Mouse (Mus musculus) testis, adult 2 months (tissue): Measurements from ENCODE around the gene Sema3b.

ENCODE experiments used
- CTCF ChIP-seq: fragments of 200-500 bp; IDR thresholded peaks from 2 replicates; pipeline ENCODE4 v1.5.1; 2012; ENCODE audit warnings: low read depth, mild to moderate bottlenecking, inconsistent platforms, low read length, moderate library complexity; ENCODE audit not compliant: control insufficient read depth, insufficient read depth, insufficient replicate concordance
- POLR2A ChIP-seq: fragments of 200-500 bp; IDR thresholded peaks from 2 replicates; pipeline ENCODE4 v1.6.1; 2012; ENCODE audit warnings: low read depth, mild to moderate bottlenecking, inconsistent platforms, low read length, moderate library complexity; ENCODE audit not compliant: control insufficient read depth

DNA sequence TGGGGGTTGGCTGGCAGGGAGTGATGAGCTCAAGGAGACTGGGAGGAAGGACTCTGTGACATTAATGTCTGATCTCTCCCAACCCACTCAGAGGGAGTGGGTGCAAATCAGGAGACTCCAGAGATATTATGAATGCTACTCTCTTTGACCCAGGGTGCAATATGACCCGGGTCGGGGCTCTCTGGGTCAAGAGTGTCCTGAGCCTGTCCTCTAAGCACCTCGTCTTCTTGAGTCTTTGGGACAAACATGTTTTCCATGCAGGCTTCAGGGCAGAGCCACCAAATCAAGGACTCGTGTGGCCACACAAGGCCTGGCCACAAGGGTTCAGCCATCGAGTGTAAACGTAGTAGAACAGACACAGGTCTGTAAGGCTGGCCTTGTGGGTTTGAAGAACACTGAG, 49.1 kb upstream of the Sema3b start:
- TF ChIP-seq CTCF (no peak), POLR2A (no peak)
